Mouse (Mus musculus) C2C12 (cell line): ENCODE data around the gene Elk3. TPM values are rescaled to one million over a fixed set of nuclear protein-coding genes. Genes with fewer than 3 reads are reported as not detected.
A peak's percentile ranks its signal among the peaks of the same experiment; 100 is the strongest.

Source experiments
- H3K27me3 ChIP-seq: one replicate; pipeline ENCODE4 v1.6.1; 2011; ENCODE audit not compliant: control insufficient read depth, insufficient read depth, insufficient read length
- H3K36me3 ChIP-seq: one replicate; pipeline ENCODE4 v1.6.1; 2011; ENCODE audit not compliant: control insufficient read depth, insufficient read depth
- H3K4me3 ChIP-seq: one replicate; pipeline ENCODE4 v1.5.1; 2011; ENCODE audit warnings: mild to moderate bottlenecking, control low read depth; ENCODE audit not compliant: poor library complexity, insufficient read depth, severe bottlenecking
- H3K79me2 ChIP-seq: one replicate; pipeline ENCODE4 v1.6.1; 2011; ENCODE audit not compliant: control insufficient read depth, insufficient read depth
- H3K79me3 ChIP-seq: one replicate; pipeline ENCODE4 v1.6.1; 2011; ENCODE audit warnings: low read depth, control low read depth
- H3ac ChIP-seq: one replicate; pipeline ENCODE3; 2011; ENCODE audit warnings: low read depth; ENCODE audit not compliant: control insufficient read depth, insufficient read length
- CEBPB ChIP-seq: IDR thresholded peaks from one replicate; pipeline ENCODE4 v1.6.1; 2011; ENCODE audit warnings: low read depth, mild to moderate bottlenecking, control low read depth, moderate library complexity
- CTCF ChIP-seq: IDR thresholded peaks from one replicate; pipeline ENCODE4 v1.5.1; 2011; ENCODE audit not compliant: control insufficient read depth, insufficient read depth, insufficient read length
- FOSL1 ChIP-seq: IDR thresholded peaks from one replicate; pipeline ENCODE4 v1.8.0; 2011; ENCODE audit warnings: mild to moderate bottlenecking, low read length; ENCODE audit not compliant: poor library complexity, insufficient read depth, severe bottlenecking
- MAX ChIP-seq: IDR thresholded peaks from one replicate; pipeline ENCODE4 v1.6.1; 2011; ENCODE audit warnings: mild to moderate bottlenecking, control low read depth
- MYOD1 ChIP-seq: IDR thresholded peaks from one replicate; pipeline ENCODE4 v1.6.1; 2011; ENCODE audit warnings: low read depth; ENCODE audit not compliant: control insufficient read depth, insufficient read length
- MYOG ChIP-seq: IDR thresholded peaks from one replicate; pipeline ENCODE4 v1.6.1; 2011; ENCODE audit not compliant: control insufficient read depth, insufficient read length; ENCODE audit errors: extremely low read depth
- USF1 ChIP-seq: IDR thresholded peaks from one replicate; pipeline ENCODE4 v1.6.1; 2011; ENCODE audit warnings: low read depth, mild to moderate bottlenecking, control low read depth, moderate library complexity
- polyA plus RNA-seq: library from polyadenylated mRNA; unstranded; fragments of >200 nt; fragmentation: generic; extraction: Trizol; gene quantifications from one replicate; pipeline ENCODE4 v1.2.1, GENCODE M21; 2012; ENCODE audit warnings: missing spikeins

The Elk3 gene
- polyA plus RNA-seq, 1 experiment, result 56.1 TPM

GRCm38 (mm10) chr10:93298208-93298607 lies 12.7 kb downstream of the Elk3 start:
- TF ChIP-seq USF1, result no peak
- no peak for TF ChIP-seq CEBPB
- TF ChIP-seq CTCF, result no peak
- no peak for TF ChIP-seq MYOG
- TF ChIP-seq MAX, result no peak
- TF ChIP-seq MYOD1, result no peak
- peaks cover 90% of the 10 kb centered on the region for H3K79me3 ChIP-seq
- H3K79me2 ChIP-seq, result peaks cover 100% of the 10 kb centered on the region
- H3K36me3 ChIP-seq, result peaks cover 38% of the 10 kb centered on the region
- H3ac ChIP-seq, result no peak overlapping the region
- no peak overlapping the region for H3K4me3 ChIP-seq
- H3K27me3 ChIP-seq, result no peaks in the 10 kb centered on the region

DNA sequence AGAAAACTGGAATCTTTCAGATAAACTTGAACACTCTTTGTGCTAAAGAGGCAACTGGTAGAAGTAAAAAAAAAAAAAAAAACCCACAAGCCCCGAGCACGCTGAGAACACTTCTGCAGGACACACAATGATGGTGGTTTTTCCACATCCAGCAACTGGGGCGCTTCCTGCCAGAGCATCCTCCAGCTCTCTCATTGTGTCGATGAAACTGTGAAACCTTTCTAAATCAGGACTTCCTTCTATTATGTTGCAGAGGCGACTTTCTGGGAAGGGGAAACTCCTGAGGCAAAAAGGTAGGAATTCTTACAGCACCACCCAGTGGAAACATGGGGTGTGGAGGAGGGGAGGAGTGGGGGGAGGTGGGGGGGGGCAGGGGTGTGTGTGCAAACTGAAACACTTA lies 13.2 kb downstream of the Elk3 start:
- Histone ChIP-seq H3K4me3 (no peak overlapping the region), H3K27me3 (no peaks in the 10 kb centered on the region), H3K79me2 (peaks cover 100% of the 10 kb centered on the region), H3ac (no peak overlapping the region), H3K36me3 (peaks cover 43% of the 10 kb centered on the region), H3K79me3 (peaks cover 88% of the 10 kb centered on the region)
- no peak for TF ChIP-seq MYOG

GRCm38 (mm10) chr10:93294547-93295219 lies 16.3 kb downstream of the Elk3 start:
- Histone ChIP-seq H3K36me3 (peaks cover 48% of the 10 kb centered on the region), H3K27me3 (no peaks in the 10 kb centered on the region), H3K79me3 (peaks cover 89% of the 10 kb centered on the region), H3K4me3 (no peak overlapping the region), H3ac (no peak overlapping the region), H3K79me2 (peaks cover 100% of the 10 kb centered on the region)
- TF ChIP-seq CTCF (no peak), CEBPB (no peak), FOSL1 (no peak), MYOD1 (no peak), MYOG (no peak), MAX (no peak), USF1 (no peak)

DNA sequence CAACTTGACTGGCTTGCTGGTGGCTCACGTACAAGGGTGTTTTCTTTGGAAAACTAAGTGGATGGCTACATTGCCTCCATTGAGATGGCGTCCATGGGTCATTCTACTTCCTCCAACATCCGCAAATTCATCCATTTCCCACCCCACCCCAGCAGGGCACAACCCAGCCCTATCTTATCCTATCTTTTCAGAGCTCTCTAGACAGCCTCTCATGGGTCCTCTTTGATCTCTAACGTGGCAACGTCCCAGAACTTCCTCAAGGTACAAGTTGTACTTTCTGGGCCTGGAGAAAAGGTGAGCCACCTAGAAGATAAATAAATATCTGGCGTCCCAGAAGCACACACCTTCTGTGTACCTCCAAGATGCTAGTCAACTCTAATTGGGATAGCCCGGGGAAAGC lies 17.3 kb downstream of the Elk3 start:
- H3K79me3 ChIP-seq, result peaks cover 82% of the 10 kb centered on the region
- peaks cover 37% of the 10 kb centered on the region for H3K36me3 ChIP-seq
- peaks cover 100% of the 10 kb centered on the region for H3K79me2 ChIP-seq
- H3K4me3 ChIP-seq, result no peak overlapping the region
- TF ChIP-seq MAX (no peak), USF1 (no peak), MYOD1 (no peak), CEBPB (no peak), CTCF (no peak), FOSL1 (no peak), MYOG (no peak)
- no peak overlapping the region for H3ac ChIP-seq
- no peaks in the 10 kb centered on the region for H3K27me3 ChIP-seq

- H3ac ChIP-seq, result no peak overlapping the region
- TF ChIP-seq MYOG (no peak), CTCF (peak; percentile 67)
- H3K79me3 ChIP-seq, result peaks cover 69% of the 10 kb centered on the region
- no peaks in the 10 kb centered on the region for H3K27me3 ChIP-seq
- no peak overlapping the region for H3K4me3 ChIP-seq
- H3K36me3 ChIP-seq, result peaks cover 28% of the 10 kb centered on the region
- H3K79me2 ChIP-seq, result peaks cover 91% of the 10 kb centered on the region
Measured at GRCm38 (mm10) chr10:93291843-93292242, 19.1 kb downstream of the Elk3 start.

- no peak overlapping the region for H3K4me3 ChIP-seq
- TF ChIP-seq MYOG (no peak), CTCF (peak; percentile 90), MAX (peak; percentile 22), CEBPB (no peak)
Measured at GRCm38 (mm10) chr10:93291352-93291751, 19.6 kb downstream of the Elk3 start.

More at GRCm38 (mm10) chr10:93291352-93291751, 19.6 kb downstream of the Elk3 start:
- Histone ChIP-seq H3K79me3 (peaks cover 69% of the 10 kb centered on the region), H3K79me2 (peaks cover 91% of the 10 kb centered on the region), H3K27me3 (no peaks in the 10 kb centered on the region), H3K36me3 (peaks cover 33% of the 10 kb centered on the region), H3ac (no peak overlapping the region)
